Comparison of ENCODE assay signal across 20 mouse cellular contexts in the genomic region with DNA sequence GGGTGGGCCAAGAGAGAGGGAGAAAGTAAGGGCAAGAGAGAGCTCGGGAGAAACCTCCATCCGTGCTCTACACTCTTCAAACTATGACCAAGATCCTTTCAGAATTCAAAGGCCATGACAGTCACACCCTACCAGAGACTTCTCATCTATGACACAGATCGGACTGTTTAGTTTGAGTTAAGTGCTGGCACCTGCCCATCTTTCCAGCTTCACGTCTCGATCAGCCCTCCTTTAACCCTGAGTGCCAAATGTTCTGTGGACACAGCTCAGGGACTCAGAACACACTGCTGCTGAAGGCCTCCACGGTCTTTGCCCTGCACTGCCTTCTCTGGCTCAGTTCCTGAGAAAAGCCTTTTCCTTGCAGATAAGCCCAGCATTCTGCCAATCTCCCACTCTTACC. TPM values are rescaled to one million over a fixed set of nuclear protein-coding genes. Genes with fewer than 3 reads are reported as not detected.
DNase-seq lines count a peak whose midpoint lies in the region; ATAC-seq and TF ChIP-seq lines count a peak whose summit lies in the region.
"Had no signal": no experiment of that assay in that cellular context is flagged by ENCODE, and none has a peak within 500 bp of the region (broad histone marks: within the 10 kb centered on the region; RNA-seq: fewer than 3 reads in every experiment).

No protein-coding gene starts in this region.

- no peak for TF ChIP-seq CTCF in hindbrain, postnatal 0 days (IDR thresholded peaks at IDR 0.05; ENCODE audit: low read depth)

- peak; percentile 14 for DNase-seq in adrenal gland, postnatal 10 days
- no peak for DNase-seq in adrenal gland, adult 18-20 months (ENCODE audit: low spot score in 2 of 2)
- no peak for DNase-seq in hindbrain, postnatal 0 days (ENCODE audit: low spot score)
- DNase-seq in hindbrain, embryonic 11.5 days (ENCODE audit: low spot score): no peak
- peak; percentile 4 for DNase-seq in right cerebral cortex, postnatal 4 days
- DNase-seq in right cerebral cortex, postnatal 25 days: no peak
- DNase-seq in neural tube, embryonic 10.5 days (ENCODE audit: extremely low spot score, low spot score): no peak
- DNase-seq: cerebellum, adult 9-11 months; gastrocnemius, postnatal 25 days had no signal

- 58% methylated on average over 6 of the region's 6 CpGs for WGBS in hindbrain, postnatal 0 days
- 90% methylated on average over 6 of the region's 6 CpGs for WGBS in hindbrain, embryonic 11.5 days

- H3K27ac ChIP-seq in hindbrain, postnatal 0 days: no peak overlapping the region
- no peak overlapping the region for H3K27ac ChIP-seq in hindbrain, embryonic 11.5 days (ENCODE audit: low read depth, low read length)
- H3K27ac ChIP-seq: embryonic facial prominence, embryonic 13.5 days; hindbrain, embryonic 10.5 days; intestine, embryonic 15.5 days; kidney, embryonic 15.5 days; layer of hippocampus, adult 2 months; limb, embryonic 13.5 days; liver, embryonic 14.5 days; macrophage had no signal

- H3K9me3 ChIP-seq in hindbrain, postnatal 0 days (ENCODE audit: low read length): 0 out of 2 replicates have a peak, but pooled peaks cover under 1% of the 10 kb centered on the region
- peaks cover under 1% of the 10 kb centered on the region; the same call in 1 of the 2 replicates for H3K9me3 ChIP-seq in hindbrain, embryonic 11.5 days (ENCODE audit: control insufficient read depth, low read length)
- H3K9me3 ChIP-seq: intestine, embryonic 15.5 days had no signal

- H3K36me3 ChIP-seq in hindbrain, postnatal 0 days (ENCODE audit: insufficient read depth, low read length): no peaks in the 10 kb centered on the region
- H3K36me3 ChIP-seq in hindbrain, embryonic 11.5 days (ENCODE audit: control insufficient read depth, insufficient read depth, low read length): no peaks in the 10 kb centered on the region
- H3K36me3 ChIP-seq: intestine, embryonic 15.5 days; kidney, embryonic 15.5 days had no signal

- no peak overlapping the region for H3K4me2 ChIP-seq in hindbrain, postnatal 0 days (ENCODE audit: low read depth, low read length)
- no peak overlapping the region for H3K4me2 ChIP-seq in hindbrain, embryonic 11.5 days (replicated peaks; ENCODE audit: low read depth, low read length)
- H3K4me2 ChIP-seq: embryonic facial prominence, embryonic 13.5 days; intestine, embryonic 15.5 days; kidney, embryonic 15.5 days; limb, embryonic 13.5 days had no signal

- no peaks in the 10 kb centered on the region for H3K4me1 ChIP-seq in hindbrain, postnatal 0 days (ENCODE audit: insufficient read depth, low read length)
- H3K4me1 ChIP-seq in hindbrain, embryonic 11.5 days (replicated peaks; ENCODE audit: control insufficient read depth, insufficient read depth, low read length): no peaks in the 10 kb centered on the region
- H3K4me1 ChIP-seq: embryonic facial prominence, embryonic 13.5 days; hindbrain, embryonic 10.5 days; intestine, embryonic 15.5 days; kidney, embryonic 15.5 days; limb, embryonic 13.5 days had no signal

- no peaks in the 10 kb centered on the region for H3K27me3 ChIP-seq in hindbrain, postnatal 0 days (ENCODE audit: insufficient read depth, low read length)
- no peaks in the 10 kb centered on the region for H3K27me3 ChIP-seq in hindbrain, embryonic 11.5 days (ENCODE audit: control insufficient read depth, insufficient read depth, low read length)
- H3K27me3 ChIP-seq: embryonic facial prominence, embryonic 13.5 days; intestine, embryonic 15.5 days; kidney, embryonic 15.5 days; limb, embryonic 13.5 days; Patski had no signal

- 0 out of 2 replicates have a peak, but pooled peaks have one; percentile 27 for ATAC-seq in hindbrain, postnatal 0 days
- no peak for ATAC-seq in hindbrain, embryonic 11.5 days (ENCODE audit: low FRiP score)
- ATAC-seq: CD4-positive, CD25-positive, alpha-beta regulatory T cell, adult 4 months; Patski had no signal

- H3K9ac ChIP-seq in hindbrain, postnatal 0 days (replicated peaks; ENCODE audit: low read length): no peak overlapping the region
- H3K9ac ChIP-seq in hindbrain, embryonic 11.5 days (ENCODE audit: low read depth, low read length): no peak overlapping the region
- H3K9ac ChIP-seq: embryonic facial prominence, embryonic 13.5 days; intestine, embryonic 15.5 days; kidney, embryonic 15.5 days; limb, embryonic 13.5 days; liver, embryonic 14.5 days had no signal

- H3K4me3 ChIP-seq in hindbrain, postnatal 0 days (ENCODE audit: low read length): no peak overlapping the region
- H3K4me3 ChIP-seq in hindbrain, embryonic 11.5 days (ENCODE audit: low read depth, low read length): no peak overlapping the region
- H3K4me3 ChIP-seq: embryonic facial prominence, embryonic 13.5 days; hindbrain, embryonic 10.5 days; intestine, embryonic 15.5 days; kidney, embryonic 15.5 days; layer of hippocampus, adult 2 months; limb, embryonic 13.5 days had no signal

RNA-seq across cellular contexts. Expression of a gene that starts 27.2 kb away (rescaled TPM):
- total RNA-seq in adrenal gland, postnatal 10 days (2021): 10 to 100 TPM in 1 of 2 experiments, 1 to 10 TPM in 1; 6.1 to 10.3 TPM
- total RNA-seq in adrenal gland, adult 18-20 months (2021): 10 to 100 TPM in 1 of 2 experiments, 1 to 10 TPM in 1; 6.5 to 18.4 TPM
- 28.4 and 31.6 TPM in 2 replicates for total RNA-seq in hindbrain, postnatal 0 days (2014; rRNA removed)
- 37.7 TPM in 2 replicates for polyA plus RNA-seq in hindbrain, postnatal 0 days (2015; fragmentation: Nextera tagmentation; extraction: Ambion mirVana)
- 10.1 and 11.3 TPM in 2 replicates for polyA plus RNA-seq in hindbrain, embryonic 11.5 days (2014; fragmentation: Nextera tagmentation; extraction: Ambion mirVana)
- total RNA-seq: neutrophil, adult 5-6 weeks had no signal
- polyA plus RNA-seq: CD4-positive, CD25-positive, alpha-beta regulatory T cell, adult 4 months had no signal

Comparison
In these comparisons a context has a peak if more than half of its experiments do, and no peak if none do; other contexts are left out.
1. DNase-seq: peak in adrenal gland, postnatal 10 days (single experiment) and right cerebral cortex, postnatal 4 days (single experiment); none in adrenal gland, adult 18-20 months (0 of 2), hindbrain, postnatal 0 days (single experiment), hindbrain, embryonic 11.5 days (single experiment), right cerebral cortex, postnatal 25 days (single experiment) and neural tube, embryonic 10.5 days (single experiment).